Mouse (Mus musculus) CD4-positive, CD25-positive, alpha-beta regulatory T cell, adult 4 months (primary cell): ENCODE results near the gene Strap. TPM values are rescaled to one million over a fixed set of nuclear protein-coding genes. Genes with fewer than 3 reads are reported as not detected.

Experiments
- ATAC-seq: one replicate; pipeline ENCODE4 v1.8.0; 2017
- polyA plus RNA-seq, 2 experiments: library from polyadenylated mRNA; unstranded; fragments of 100-300 nt; shearing (Covaris generic); gene quantifications; one replicate each; pipeline ENCODE4 v1.2.1; 2017

Strap gene
- polyA plus RNA-seq, 2 experiments from 2014 or later: 33.6 to 39.3 TPM

DNA sequence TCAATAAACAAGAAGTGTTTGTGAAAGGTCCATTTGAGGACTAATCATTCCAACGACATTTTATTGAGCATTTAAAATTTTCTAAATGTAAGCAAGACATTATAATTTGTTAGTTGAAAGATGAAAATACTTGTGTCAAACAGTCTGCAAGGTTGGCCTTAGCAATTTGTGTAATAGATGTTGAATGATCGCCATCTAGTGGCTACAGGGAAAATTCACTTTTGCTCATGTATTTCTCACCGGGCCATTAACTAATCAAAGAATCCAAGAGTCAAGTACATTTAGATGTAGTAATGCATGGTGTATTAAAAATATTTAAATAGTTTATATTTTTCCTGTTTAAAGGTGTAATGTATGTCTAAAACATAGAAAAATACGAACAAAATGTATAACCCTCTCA is 11.0 kb upstream of the Strap start:
- ATAC-seq: peak; percentile 75

DNA sequence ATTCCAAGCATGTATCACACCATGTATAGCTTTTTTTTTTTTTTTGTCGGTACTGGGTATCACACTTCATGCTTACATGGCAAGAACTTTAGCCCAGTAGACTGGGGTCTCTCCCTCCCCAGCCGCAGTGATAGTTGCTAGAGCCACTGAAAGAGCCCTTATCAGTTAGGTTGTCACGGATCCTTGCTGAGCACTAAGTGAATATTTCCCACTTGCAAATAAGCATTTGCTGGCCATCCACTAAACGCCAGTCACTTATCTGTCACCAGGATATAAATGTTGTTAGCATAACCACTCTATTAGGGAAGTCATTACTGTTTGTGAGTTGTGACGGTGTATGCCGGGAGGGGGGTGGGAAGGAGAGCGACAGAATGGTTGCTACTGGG is 425 bp upstream of the Strap start:
- ATAC-seq: no peak

DNA sequence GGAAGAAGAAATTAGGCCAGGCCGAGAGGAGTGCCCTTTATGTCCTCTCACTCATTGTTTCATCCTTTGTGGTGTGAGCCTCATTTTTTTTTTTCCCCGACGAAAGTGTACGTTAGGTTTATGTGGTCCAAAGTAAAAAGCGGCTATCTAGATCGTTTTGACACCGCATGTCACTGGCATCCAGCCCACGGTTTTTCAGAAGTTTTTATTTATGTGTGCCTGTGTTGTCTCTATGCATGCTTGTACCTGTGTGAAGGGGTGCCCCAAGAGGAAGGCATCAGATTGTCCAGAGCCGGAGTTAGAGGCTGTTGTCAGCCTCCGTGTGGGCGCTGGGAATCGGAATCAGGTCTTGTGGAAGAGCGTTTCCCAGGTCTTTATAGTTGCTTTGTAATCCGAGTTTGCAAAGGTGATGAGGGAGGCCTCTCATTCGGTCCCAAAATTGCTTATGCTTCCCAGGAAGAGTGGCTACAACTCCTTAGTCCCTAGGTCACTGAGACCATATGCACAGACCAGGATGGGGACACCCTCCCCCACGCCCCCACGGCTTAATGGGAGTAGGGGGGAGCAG is 877 bp downstream of the Strap start:
- no peak for ATAC-seq

DNA sequence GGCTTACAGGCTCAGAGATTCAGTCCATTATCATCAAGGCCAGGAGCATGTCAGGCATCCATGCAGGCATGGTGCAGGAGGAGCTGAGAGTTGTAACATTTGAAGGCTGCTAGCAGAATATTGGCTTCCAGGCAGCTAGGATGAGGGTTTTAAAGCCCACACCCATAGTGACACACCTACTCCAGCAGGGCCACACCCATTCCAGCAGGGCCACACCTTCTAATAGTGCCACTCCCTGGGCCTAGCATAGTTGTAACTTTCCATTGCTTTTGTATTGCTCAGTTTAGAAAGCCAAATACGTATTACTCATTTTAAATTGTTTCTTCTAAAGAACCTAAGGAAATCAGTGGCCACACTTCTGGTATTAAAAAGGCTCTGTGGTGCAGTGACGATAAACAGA is 6.1 kb downstream of the Strap start:
- ATAC-seq: no peak

DNA sequence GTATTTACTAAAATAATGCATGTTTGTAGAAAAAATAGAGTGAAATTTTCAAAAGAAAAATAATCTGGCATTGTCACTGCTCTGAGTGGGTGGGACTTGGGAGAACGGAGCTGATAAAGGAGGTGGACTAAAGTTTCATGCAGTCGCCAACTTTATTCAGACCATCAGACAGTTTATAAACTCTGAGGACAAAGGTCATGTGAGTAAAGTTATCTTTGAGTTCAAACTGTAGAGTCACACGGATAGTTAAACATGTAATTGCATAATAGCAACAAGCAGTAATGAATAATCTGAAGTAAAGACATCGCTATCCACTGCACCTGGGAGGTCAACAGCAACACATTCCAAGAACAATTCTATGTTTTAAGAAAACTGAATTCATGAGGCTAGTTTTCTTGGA is 9.8 kb downstream of the Strap start:
- ATAC-seq: no peak

DNA sequence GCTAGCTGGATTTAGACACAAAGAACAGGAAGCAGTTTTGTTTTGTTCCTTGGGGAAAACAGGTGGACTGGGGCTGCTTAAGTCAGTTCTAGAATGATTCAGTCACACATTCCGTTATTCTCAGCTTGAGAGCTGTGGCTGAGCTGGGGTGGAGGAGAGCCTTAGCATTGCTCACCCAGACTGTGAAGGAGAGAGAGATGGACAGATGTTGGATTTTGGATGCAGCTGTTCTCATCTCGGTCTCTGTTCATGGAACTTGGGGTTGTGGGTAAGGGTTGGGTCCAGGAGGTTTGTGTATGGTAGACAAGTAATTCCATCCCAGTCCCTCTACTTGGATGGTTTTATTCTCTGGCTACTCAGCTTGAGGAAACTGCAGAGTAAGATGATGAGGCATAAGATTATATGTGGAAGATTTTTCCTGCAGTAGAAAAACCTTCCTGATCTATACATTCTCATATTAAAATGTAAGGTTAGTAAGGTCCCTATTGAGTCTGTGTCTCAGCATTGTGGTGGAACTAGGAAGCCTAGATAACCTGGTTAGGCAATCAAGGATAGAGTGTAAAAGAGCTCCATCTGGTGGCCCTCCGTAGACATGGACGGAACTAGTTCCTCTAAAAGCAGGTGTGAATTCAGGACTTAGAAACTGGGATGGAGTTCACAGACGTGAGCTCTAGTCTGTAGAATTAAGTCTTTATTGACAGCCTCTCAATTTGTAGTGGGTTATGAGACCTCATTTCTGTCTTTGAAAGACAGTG is 12.5 kb downstream of the Strap start:
- peak; percentile 76 for ATAC-seq

DNA sequence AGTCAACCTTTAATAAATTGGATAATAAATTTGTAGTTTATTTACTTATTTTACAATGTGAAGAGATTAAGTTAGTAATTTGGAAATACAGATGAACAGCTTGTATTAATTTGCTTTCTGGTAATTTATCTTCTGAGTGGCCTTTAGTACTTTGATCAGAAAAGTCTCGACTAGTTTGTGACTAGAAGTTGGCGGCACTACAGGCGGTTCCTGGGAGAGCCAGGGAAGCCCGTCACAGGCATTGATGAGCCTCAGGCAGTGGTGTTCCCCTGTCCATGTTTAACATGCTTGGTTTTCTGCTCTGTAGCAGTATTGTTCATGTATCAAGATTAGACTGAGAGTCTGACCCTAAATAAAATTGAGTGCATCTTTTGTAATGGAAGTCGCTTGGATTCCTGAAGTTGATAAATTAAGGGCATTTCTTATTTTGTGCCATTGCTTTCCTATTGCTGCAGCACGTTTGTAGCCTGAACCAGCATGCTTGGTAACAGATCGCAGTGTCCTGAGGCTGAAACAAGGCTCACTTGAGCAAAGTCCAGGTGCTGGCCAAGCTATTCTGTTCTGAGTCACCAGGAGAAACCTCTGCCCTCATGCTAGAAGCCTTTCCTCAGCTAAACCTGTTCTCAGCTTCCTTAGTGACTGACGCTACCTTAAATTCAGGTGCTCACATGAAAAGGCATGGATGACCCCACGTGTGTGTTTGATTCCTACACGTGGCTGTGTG is 16.8 kb downstream of the Strap start:
- no peak for ATAC-seq

DNA sequence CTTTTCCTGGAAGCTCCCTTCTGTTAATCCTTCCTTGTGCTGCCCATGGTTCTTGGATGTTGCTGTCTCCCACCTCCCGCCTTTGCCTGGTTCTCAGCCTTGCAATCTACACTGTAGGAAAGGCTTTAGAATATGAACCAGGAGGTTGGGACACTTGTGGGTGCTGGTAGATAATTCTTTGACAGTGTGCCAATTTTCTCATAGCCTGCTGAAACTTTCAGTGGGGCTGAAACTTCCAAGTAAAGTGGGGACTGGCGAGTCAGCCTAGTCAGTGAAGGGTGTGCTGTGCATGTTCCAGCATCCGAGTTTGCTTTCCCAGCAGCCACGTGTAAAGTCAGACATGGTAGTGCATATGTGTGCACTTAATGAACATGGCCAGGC is 17.4 kb downstream of the Strap start:
- no peak for ATAC-seq

DNA sequence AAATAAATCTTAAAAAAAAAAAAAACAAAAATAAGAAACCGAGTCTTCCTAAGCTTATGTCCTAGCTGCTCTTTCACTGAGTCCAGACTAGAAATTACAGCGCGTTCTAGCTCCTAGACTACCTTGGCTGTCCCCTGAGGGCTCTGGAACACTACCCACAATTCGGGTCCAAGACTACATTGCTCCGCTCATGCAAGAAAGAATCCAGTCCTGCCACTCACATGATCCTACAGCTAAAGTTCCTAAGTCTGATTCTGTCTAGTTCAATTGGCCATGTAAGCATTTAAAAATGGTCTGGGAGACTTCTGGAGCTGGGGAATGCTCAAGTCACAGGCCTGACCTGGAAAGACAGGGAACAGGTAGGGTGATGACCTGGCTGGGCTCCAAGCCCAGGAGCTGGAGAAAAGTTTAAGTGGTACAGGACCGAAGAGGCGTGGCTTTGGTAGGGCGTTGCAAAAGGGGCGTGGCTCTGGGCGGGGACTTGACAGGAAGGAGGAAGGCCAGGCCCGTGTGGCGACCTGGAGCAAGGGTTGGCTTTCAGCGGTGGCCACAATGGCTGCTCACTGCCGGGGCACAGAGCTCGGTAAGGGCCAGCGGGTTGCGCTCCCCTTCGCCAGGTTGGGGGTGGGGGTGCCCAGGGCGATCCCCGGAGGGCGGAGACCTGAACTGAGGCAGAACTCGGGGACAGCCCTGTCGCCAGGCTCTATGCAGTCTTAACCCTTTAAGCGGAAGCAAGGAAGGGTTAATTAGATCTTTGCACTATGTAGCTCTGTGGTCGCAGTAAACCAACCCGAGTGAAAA is 19.4 kb downstream of the Strap start, which contains the start of gene Dera:
Gene Dera (plus strand): TSS at position 491 of the 801 bp plus-strand sequence.
- peak; percentile 96 for ATAC-seq

DNA sequence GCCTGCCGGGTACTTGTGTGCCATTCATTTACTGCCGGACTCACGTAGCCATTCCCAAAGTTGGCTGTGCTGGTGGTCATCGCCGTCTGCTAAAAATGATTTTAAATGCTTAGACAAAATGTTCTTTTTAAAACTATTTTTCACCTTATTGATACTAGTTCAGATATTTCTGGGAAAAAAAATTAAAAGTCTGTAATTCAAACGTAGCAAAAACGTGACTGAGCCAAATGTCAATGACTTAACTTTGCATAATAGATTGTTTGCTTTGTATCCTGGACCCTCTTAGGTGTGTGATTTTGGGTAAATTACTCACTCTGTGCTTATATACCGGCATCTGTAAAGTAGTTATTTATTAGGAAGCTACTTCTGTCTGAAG is 20.0 kb downstream of the Strap start:
- no peak for ATAC-seq

DNA sequence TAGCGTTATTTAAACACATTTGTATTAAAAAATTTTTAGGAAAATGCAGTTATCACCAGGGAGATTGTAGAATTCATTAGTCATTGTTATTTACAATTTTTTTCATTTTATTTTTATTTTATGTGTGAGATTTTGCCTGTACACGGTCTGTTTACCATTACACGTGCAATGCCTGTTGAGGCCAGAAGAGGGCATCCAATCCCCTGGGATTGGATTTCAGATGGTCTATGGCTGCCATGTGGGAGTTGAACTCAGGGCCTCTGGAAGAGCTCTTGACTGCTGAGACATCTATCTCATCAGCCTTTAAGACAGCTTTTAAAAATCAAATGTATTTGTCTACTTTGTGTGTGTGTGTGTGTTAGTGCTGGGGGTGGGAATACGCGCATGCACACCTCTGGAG is 21.4 kb downstream of the Strap start:
- ATAC-seq: peak; percentile 24

DNA sequence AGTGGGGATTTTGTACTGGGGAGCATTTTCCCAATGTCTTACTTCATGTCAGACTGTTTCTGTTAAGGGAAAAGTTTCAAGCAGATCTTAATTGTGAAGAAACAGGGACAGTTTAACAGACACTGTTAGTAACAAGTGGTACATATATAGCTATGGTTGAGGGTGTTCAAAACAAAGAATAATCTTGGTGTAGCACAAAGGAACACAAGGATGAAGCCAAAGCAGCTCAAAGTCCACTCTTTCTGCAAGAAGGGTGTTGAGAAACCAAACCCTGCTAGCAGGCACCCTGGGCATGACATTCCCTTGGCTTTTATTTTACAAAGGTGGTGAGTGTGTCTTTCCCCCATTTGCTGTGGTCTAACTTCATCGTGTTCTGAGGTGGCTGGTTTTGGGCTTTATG is 23.0 kb downstream of the Strap start:
- ATAC-seq: no peak

DNA sequence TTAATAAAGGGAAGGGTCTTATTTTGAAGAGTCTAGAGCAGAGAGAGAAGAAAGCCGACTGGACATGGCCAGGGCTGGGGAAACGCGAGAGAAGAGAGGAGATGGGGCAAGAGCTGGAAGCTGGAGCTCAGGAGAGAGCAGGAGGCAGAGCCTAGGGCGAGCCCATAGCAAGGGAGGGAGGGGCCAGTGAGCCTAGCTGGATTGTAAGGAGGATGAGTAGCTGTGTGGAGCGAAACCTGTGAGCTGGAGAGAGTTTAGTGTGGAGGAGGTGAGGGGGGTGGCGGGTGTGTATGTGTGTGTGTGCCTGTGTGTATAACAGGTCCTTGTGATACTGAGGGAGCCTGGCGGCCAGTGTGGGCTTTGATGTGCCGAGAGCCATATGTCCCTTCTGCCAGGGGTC is 24.8 kb downstream of the Strap start:
- no peak for ATAC-seq

DNA sequence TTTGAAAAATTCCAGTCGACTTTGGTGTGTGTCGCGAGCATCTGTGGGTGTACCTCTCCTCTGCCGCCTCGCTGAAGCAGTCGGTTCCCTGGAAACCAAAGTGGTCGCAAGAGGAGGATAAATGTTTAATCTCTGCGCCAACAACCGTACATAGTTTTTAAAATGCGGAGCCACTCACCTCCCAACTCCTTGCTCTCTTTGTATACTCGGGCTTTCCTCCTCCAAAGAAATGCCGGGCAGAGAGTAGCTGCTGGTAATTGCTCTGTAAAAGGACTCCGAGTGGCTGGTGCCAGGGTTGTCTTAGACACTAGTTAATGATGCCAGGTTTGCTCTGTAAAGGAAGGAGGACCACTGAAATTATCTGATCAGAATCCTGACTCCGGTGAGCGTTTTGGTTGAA is 26.1 kb downstream of the Strap start:
- no peak for ATAC-seq

DNA sequence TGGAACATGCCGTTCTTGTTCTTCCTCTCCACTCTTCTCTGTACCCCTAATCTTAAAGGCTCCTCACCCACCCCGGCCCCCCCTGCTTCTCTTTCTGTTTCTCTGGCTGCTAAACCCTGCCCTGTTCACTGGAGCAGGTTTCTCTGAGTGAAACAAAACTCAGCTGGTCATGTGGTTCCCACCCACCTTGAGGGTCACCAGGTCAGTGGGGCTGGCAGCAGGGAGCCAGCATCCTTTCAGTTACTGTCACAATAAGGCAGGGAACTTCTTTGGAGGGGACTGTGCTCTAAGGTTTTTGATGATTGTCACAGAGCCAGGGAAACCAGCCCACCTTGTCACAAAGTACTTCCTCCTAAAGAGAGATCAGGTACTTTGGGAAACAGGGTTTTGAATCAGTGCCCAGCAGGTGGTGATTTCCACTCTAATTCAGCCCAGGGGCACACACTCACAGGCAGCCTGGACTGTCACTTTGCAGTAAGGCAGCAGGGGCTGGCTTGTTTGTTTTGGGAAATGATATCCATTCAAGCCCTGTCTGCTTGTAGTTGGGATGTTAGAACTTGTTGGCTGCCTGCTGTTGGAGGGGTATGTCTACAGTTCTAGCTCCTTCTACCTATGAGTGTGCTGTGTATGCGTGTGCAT is 29.8 kb downstream of the Strap start:
- ATAC-seq: no peak

DNA sequence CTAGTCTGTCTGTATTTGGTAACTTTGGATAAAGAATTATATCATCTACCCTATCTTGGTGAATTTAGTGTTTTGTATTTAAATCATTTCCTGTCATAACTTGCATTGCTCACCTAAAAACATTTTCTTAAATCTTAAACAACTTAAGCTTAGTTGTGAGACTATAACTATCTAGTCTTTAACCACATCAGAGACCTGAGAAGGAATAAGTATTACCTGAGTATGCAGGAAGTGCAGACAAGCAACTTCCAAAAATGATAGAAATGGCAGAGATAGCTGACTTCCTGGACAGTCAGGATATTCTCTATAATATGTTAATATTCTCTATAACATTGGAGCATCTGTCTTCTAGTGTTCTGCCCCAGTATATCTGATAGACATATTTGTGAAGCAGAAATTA is 31.3 kb downstream of the Strap start:
- ATAC-seq: peak; percentile 53

DNA sequence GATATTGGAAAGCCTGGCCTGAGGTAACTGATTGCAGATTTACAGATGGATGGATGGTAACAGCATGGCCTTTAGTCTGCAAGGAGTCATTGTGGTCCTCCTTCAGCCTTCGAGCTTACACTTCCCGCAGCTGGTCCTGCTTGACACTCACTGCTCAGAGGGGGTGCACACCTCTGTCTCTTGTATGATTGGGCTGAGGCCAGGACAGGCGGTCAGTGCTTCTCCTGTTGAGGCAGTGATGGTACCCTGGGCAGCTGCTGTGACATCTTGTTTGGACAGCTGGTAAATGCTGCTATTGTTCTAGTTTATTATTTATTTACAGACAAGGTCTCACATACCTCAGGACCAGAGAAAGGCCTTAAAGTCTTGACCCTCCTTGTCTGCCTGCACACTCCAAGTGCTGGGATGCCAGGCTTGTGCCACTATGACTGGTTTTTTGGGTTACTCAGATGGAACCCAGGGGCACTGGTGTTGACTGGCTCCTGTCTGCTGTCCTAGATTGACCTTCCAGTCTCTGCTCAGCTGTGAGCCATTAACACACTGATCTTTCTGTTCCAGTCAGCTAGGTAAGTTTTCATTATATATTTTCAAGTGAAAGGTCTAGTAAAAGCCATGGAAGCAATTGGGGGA is 36.9 kb downstream of the Strap start:
- no peak for ATAC-seq

DNA sequence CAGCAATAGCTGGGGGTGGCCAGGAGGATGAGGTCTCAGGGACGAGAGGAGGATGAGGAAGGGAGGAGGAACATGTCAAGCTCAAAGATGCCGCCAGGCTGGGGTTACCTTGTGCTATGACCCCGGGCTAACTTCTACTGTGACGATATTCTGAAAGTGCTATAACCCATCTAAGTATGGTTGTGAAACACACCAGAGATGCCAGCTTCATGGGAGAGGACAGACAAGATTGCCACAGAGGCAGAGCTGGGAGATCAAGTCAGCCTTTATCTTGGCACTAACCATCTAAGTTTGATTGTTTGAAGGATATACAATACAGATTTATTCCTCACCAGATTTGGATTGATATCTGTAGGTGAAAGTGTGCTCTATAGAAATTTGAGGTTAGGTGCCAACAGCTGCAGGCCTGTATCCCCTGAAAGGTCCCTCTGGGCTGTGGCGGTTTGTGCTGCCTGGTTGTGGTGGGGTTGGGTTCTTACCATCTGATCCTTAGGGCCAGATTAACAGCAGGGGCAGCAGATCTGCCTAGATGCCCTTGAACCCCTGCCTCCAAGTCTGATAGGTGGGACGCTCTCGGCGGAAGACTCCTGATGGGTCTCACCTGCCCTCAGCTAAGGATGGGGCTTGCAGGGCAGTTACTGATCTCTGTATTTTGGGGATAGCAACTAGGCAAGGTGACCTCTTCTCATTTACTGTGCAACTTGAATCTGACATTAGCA is 38.2 kb downstream of the Strap start:
- no peak for ATAC-seq

DNA sequence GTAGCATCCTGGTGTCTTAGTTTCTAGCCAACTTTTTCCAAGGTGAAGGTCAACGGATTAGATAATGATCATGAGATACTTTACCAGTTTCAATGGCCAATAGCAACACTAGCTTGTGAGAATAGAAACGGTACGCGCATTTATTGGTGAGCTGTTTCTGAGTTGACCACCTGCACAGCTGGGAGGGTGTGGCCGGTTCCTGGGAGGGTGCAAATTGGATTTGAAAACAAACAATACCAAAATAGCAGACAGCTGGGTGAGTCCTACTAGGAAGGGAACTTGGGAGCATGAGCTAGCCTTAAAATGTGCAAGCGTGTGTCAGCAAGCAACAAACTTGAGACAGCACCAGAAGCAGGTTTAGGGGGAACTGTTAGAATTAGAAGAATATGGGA is 38.8 kb downstream of the Strap start:
- ATAC-seq: no peak

DNA sequence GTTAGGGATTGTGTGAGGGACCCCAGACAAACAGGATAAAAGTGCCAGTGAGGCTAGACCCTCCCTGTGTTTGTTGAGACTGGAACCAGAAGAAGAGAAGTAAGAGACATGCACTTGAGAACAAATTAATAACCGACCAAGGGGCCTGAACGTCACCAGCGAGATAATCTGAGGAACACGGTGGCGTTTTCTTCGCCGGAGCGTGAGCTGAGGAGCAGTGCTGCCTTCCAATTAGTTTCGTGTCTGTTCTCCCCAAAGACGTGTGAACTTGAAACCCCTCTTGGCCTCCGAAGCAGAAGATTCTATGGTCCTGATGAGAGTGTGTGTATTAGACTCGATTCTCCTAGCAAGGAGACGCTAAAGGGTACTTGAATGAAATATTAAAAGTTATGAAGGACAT is 39.3 kb downstream of the Strap start:
- ATAC-seq: no peak

DNA sequence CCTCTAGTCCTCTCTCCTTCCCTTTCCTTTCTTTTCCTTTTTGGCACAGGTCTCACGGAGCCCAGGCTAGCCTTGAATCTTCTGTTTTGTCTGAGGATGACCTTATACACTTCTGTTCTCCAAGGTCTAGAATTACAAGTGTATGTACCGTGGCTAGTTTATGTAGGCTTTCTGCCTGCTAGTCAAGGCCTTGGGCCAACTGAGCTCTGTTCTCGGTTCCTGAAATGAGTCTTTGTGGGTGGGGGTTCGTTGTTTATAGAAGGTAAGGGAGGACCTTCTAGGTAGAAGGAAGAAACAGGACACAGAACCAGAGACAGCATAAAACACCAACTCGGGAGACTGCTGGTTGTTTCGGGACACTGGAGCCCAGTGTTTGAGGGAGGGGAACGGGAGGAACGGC is 40.3 kb downstream of the Strap start:
- no peak for ATAC-seq

DNA sequence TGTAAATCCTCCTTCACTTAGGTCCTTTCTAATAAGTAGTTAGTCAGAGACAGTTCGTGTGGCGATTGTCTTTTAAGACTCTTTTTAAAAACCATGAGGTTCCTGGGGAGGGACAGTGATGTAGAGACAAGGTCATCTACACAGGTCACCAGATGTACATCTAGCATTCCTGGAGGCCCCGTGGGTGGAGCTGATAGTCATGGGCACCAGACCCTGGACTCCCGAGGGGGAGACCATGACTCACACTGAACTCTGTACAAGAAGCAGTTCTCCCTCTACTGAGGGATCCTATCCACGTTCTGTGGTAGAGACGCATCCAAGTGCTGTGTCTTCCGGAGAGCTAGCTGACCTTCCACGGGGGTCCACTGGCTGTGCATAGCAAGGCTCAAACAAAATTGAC is 42.1 kb downstream of the Strap start:
- no peak for ATAC-seq
